In genomic region chr13:22040464-22041141, GRCm38 (mm10) we compare ENCODE assay signal across 8 mouse cellular contexts. TPM values are rescaled to one million over a fixed set of nuclear protein-coding genes. Genes with fewer than 3 reads are reported as not detected.
A peak's percentile ranks its signal among the peaks of the same experiment; 100 is the strongest.
DNase-seq lines count a peak whose midpoint lies in the region; ATAC-seq and TF ChIP-seq lines count a peak whose summit lies in the region.

No protein-coding gene starts in this region.

- TF ChIP-seq EP300 in CH12.LX (IDR thresholded peaks at IDR 0.05; ENCODE audit: low read length), result no peak

- dilution Hi-C loops in CH12.LX (cut with MboI; ENCODE audit: extremely low pct_ligation_motif_present, extremely low pct_unique_long_range_greater_than_20kb, low sequenced_read_pairs), result no loop called here

- H3K4me1 ChIP-seq in CH12.LX (ENCODE audit: control insufficient read depth in 1 of 2, insufficient read depth in 2 of 2), result peaks cover 0 to 37% of the 10 kb centered on the region in 2 experiments; a peak in 2 of 4 replicates
- peaks cover 22% of the 10 kb centered on the region for H3K4me1 ChIP-seq in embryonic facial prominence, embryonic 13.5 days
- peaks cover 13% of the 10 kb centered on the region; the same call in 1 of the 2 replicates for H3K4me1 ChIP-seq in limb, embryonic 10.5 days
- peaks cover 26% of the 10 kb centered on the region for H3K4me1 ChIP-seq in neural tube, embryonic 12.5 days

- H3K4me3 ChIP-seq in CH12.LX (replicated peaks in 1 of 3; ENCODE audit: low read depth in 2 of 3, low read length in 2 of 3, poor library complexity in 1 of 3), result peak overlapping the region; percentile 36 to 67 (median 41)
- peak overlapping the region; percentile 50 for H3K4me3 ChIP-seq in embryonic facial prominence, embryonic 13.5 days
- H3K4me3 ChIP-seq in limb, embryonic 10.5 days, result peak overlapping the region; percentile 58
- peak overlapping the region; percentile 38 for H3K4me3 ChIP-seq in neural tube, embryonic 12.5 days

- TF ChIP-seq RAD21 in CH12.LX (IDR thresholded peaks at IDR 0.05; ENCODE audit: low read depth, low read length), result no peak

- WGBS in embryonic facial prominence, embryonic 13.5 days, result under 1% methylated on average over 24 of the region's 24 CpGs
- WGBS in limb, embryonic 10.5 days, result under 1% methylated on average over 24 of the region's 24 CpGs
- WGBS in neural tube, embryonic 12.5 days, result under 1% methylated on average over 24 of the region's 24 CpGs

- no peaks in the 10 kb centered on the region for H3K79me2 ChIP-seq in CH12.LX (replicated peaks; ENCODE audit: control insufficient read depth, extremely low read depth, insufficient read depth, poor library complexity, severe bottlenecking)

- peak; percentile 80; the same call in 1 of the 2 replicates for TF ChIP-seq POLR2A in CH12.LX (IDR thresholded peaks at IDR 0.05; ENCODE audit: low read depth, low read length)

- no peaks in the 10 kb centered on the region for H3K9me3 ChIP-seq in CH12.LX (replicated peaks; ENCODE audit: low read length)
- no peaks in the 10 kb centered on the region for H3K9me3 ChIP-seq in embryonic facial prominence, embryonic 13.5 days
- no peaks in the 10 kb centered on the region for H3K9me3 ChIP-seq in limb, embryonic 10.5 days (replicated peaks)
- no peaks in the 10 kb centered on the region for H3K9me3 ChIP-seq in neural tube, embryonic 12.5 days

- in situ Hi-C loops in CH12.LX (cut with MboI; ENCODE audit: low pct_ligation_motif_present, low pct_unique_long_range_greater_than_20kb, low sequenced_read_pairs), result loop anchor here (10.0 to 25.0 kb wide), 2 partner anchors 1384 to 1722 kb away; partner anchors contain the start of genes Abt1, Hist1h1a, Hist1h2ab and Hist1h3a

- no peaks in the 10 kb centered on the region for H3K36me3 ChIP-seq in CH12.LX (replicated peaks in 1 of 2; ENCODE audit: control insufficient read depth in 1 of 2, insufficient read depth in 1 of 2, low read length in 1 of 2)
- no peaks in the 10 kb centered on the region for H3K36me3 ChIP-seq in embryonic facial prominence, embryonic 13.5 days
- no peaks in the 10 kb centered on the region for H3K36me3 ChIP-seq in limb, embryonic 10.5 days
- no peaks in the 10 kb centered on the region for H3K36me3 ChIP-seq in neural tube, embryonic 12.5 days

- no peak for ATAC-seq in CD4-positive, CD25-positive, alpha-beta regulatory T cell, adult 4 months
- ATAC-seq in embryonic facial prominence, embryonic 13.5 days (ENCODE audit: insufficient number of reproducible peaks, insufficient read depth, low FRiP score, low TSS enrichment, low read depth), result peak; percentile 29; the same call in 1 of the 2 replicates
- ATAC-seq in neural tube, embryonic 12.5 days (ENCODE audit: low FRiP score, low read depth), result peak; percentile 12; the same call in 1 of the 2 replicates

- intact Hi-C loops in left cerebral cortex, postnatal 4 days (cut with DNase I), result no loop called here

- peak overlapping the region; percentile 96 for H3K4me2 ChIP-seq in CH12.LX (ENCODE audit: insufficient read depth, low read depth, poor library complexity, severe bottlenecking)
- H3K4me2 ChIP-seq in embryonic facial prominence, embryonic 13.5 days, result peak overlapping the region; percentile 81
- peak overlapping the region; percentile 72 for H3K4me2 ChIP-seq in neural tube, embryonic 12.5 days (replicated peaks)

- peak; percentile 53 for DNase-seq in CD4-positive, CD25-positive, alpha-beta regulatory T cell, adult 2 months (ENCODE audit: low read depth, low spot score)
- DNase-seq in CH12.LX (ENCODE audit: extremely low read depth), result peak; percentile 81
- peak; percentile 71 for DNase-seq in limb, embryonic 10.5 days (ENCODE audit: low spot score)
- no peak for DNase-seq in left cerebral cortex, postnatal 4 days
- no peak for DNase-seq in left cerebral cortex, adult 11 months (ENCODE audit: low spot score)

- peak overlapping the region; percentile 81 for H3K9ac ChIP-seq in CH12.LX (ENCODE audit: insufficient read depth, low read depth)
- H3K9ac ChIP-seq in embryonic facial prominence, embryonic 13.5 days, result peak overlapping the region; percentile 80
- peak overlapping the region; percentile 60 for H3K9ac ChIP-seq in neural tube, embryonic 12.5 days

- H3K27ac ChIP-seq in CH12.LX (ENCODE audit: insufficient read depth, low read depth), result peak overlapping the region; percentile 96
- H3K27ac ChIP-seq in embryonic facial prominence, embryonic 13.5 days, result peak overlapping the region; percentile 96
- peak overlapping the region; percentile 95 for H3K27ac ChIP-seq in limb, embryonic 10.5 days
- H3K27ac ChIP-seq in neural tube, embryonic 12.5 days, result peak overlapping the region; percentile 64

- no peak for TF ChIP-seq CTCF in CH12.LX (conservative IDR thresholded peaks at IDR 0.05 in 1 of 2, IDR thresholded peaks at IDR 0.05 in 1 of 2; ENCODE audit: low read depth in 2 of 2, low read length in 2 of 2)

- H3K27me3 ChIP-seq in CH12.LX (replicated peaks), result no peaks in the 10 kb centered on the region
- H3K27me3 ChIP-seq in embryonic facial prominence, embryonic 13.5 days, result no peaks in the 10 kb centered on the region
- no peaks in the 10 kb centered on the region for H3K27me3 ChIP-seq in limb, embryonic 10.5 days (ENCODE audit: low read depth, poor library complexity, severe bottlenecking)
- no peaks in the 10 kb centered on the region for H3K27me3 ChIP-seq in neural tube, embryonic 12.5 days (replicated peaks)

TF ChIP-seq in CH12.LX, 34 proteins besides CTCF, POLR2A, EP300 and RAD21 (continues in another document):
- TF ChIP-seq IRF4 (IDR thresholded peaks at IDR 0.05; ENCODE audit: low read depth, low read length) (peak; percentile 59), BHLHE40 (IDR thresholded peaks at IDR 0.05; ENCODE audit: low read depth, low read length) (no peak; the same call in 1 of the 2 replicates), ETS1 (conservative IDR thresholded peaks at IDR 0.05; ENCODE audit: low read depth, low read length) (peak; percentile 19; the same call in 1 of the 2 replicates), ZKSCAN1 (IDR thresholded peaks at IDR 0.05; ENCODE audit: borderline replicate concordance, low read depth, low read length) (no peak), ZC3H11A (IDR thresholded peaks at IDR 0.05; ENCODE audit: low read depth, low read length) (no peak), NELFE (IDR thresholded peaks at IDR 0.05; ENCODE audit: low read depth, low read length) (no peak), USF1 (IDR thresholded peaks at IDR 0.05; ENCODE audit: low read depth, low read length) (no peak)

RNA-seq across cellular contexts. Expression of gene Hist1h4i, which starts 0.6 kb away (rescaled TPM):
- polyA plus RNA-seq in CD4-positive, CD25-positive, alpha-beta regulatory T cell, adult 4 months (2017; shearing (Covaris generic)), result 1 to 10 TPM; 5.4 to 6.7 TPM
- total RNA-seq in CH12.LX (2012; rRNA removed), result 768 and 812 TPM in 2 replicates
- 29.9 and 35.7 TPM in 2 replicates for total RNA-seq in CH12.LX (2014; rRNA removed)
- 6.4 TPM in 2 replicates for polyA plus RNA-seq in CH12.LX (2012; ENCODE audit: insufficient read length, low read depth)
- 26.0 and 31.3 TPM in 2 replicates for polyA plus RNA-seq in embryonic facial prominence, embryonic 13.5 days (2015; fragmentation: Nextera tagmentation; extraction: Ambion mirVana)
- polyA plus RNA-seq in limb, embryonic 10.5 days (2016; fragmentation: Nextera tagmentation; extraction: Ambion mirVana), result 27.4 and 36.3 TPM in 2 replicates
- 20.1 and 23.9 TPM in 2 replicates for polyA plus RNA-seq in neural tube, embryonic 12.5 days (2016; fragmentation: Nextera tagmentation; extraction: Ambion mirVana)
- total RNA-seq in left cerebral cortex, postnatal 4 days (2021), result 10 to 100 TPM; 89.3 to 89.6 TPM

RNA-seq across cellular contexts. Expression of gene Hist1h2ag, which starts 2.1 kb away (rescaled TPM):
- polyA plus RNA-seq in CD4-positive, CD25-positive, alpha-beta regulatory T cell, adult 4 months (2017; shearing (Covaris generic)), result not detected
- total RNA-seq in CH12.LX (2012; rRNA removed) (576 and 708 TPM in 2 replicates), CH12.LX (2014; rRNA removed) (21.8 and 22.0 TPM in 2 replicates)
- 7.3 and 13.0 TPM in 2 replicates for polyA plus RNA-seq in CH12.LX (2012; ENCODE audit: insufficient read length, low read depth)
- 78.1 and 82.3 TPM in 2 replicates for polyA plus RNA-seq in embryonic facial prominence, embryonic 13.5 days (2015; fragmentation: Nextera tagmentation; extraction: Ambion mirVana)
- polyA plus RNA-seq in limb, embryonic 10.5 days (2016; fragmentation: Nextera tagmentation; extraction: Ambion mirVana), result 59.9 and 81.0 TPM in 2 replicates
- polyA plus RNA-seq in neural tube, embryonic 12.5 days (2016; fragmentation: Nextera tagmentation; extraction: Ambion mirVana), result 43.6 and 46.1 TPM in 2 replicates
- total RNA-seq in left cerebral cortex, postnatal 4 days (2021), result 10 to 100 TPM; 59.9 to 64.0 TPM

RNA-seq across cellular contexts. Expression of gene Hist1h2bj, which starts 2.4 kb away (rescaled TPM):
- 1 to 10 TPM; 3.8 to 9.5 TPM for polyA plus RNA-seq in CD4-positive, CD25-positive, alpha-beta regulatory T cell, adult 4 months (2017; shearing (Covaris generic))
- total RNA-seq in CH12.LX (2012; rRNA removed), result 1,723 and 1,790 TPM in 2 replicates
- total RNA-seq in CH12.LX (2014; rRNA removed), result 23.2 and 23.8 TPM in 2 replicates
- 0.72 and 2.5 TPM in 2 replicates for polyA plus RNA-seq in CH12.LX (2012; ENCODE audit: insufficient read length, low read depth)
- 12.2 and 14.3 TPM in 2 replicates for polyA plus RNA-seq in embryonic facial prominence, embryonic 13.5 days (2015; fragmentation: Nextera tagmentation; extraction: Ambion mirVana)
- 14.5 and 20.7 TPM in 2 replicates for polyA plus RNA-seq in limb, embryonic 10.5 days (2016; fragmentation: Nextera tagmentation; extraction: Ambion mirVana)
- polyA plus RNA-seq in neural tube, embryonic 12.5 days (2016; fragmentation: Nextera tagmentation; extraction: Ambion mirVana), result 10.5 and 12.6 TPM in 2 replicates
- total RNA-seq in left cerebral cortex, postnatal 4 days (2021), result 10 to 100 TPM; 53.8 to 62.6 TPM

RNA-seq across cellular contexts. Expression of gene Hist1h2bk, which starts 4.9 kb away (rescaled TPM):
- polyA plus RNA-seq in CD4-positive, CD25-positive, alpha-beta regulatory T cell, adult 4 months (2017; shearing (Covaris generic)), result 1 to 10 TPM in 1 of 2 experiments, not detected in 1; 4.8 TPM
- total RNA-seq in CH12.LX (2012; rRNA removed), result 2,586 and 2,636 TPM in 2 replicates
- 38.2 and 47.2 TPM in 2 replicates for total RNA-seq in CH12.LX (2014; rRNA removed)
- polyA plus RNA-seq in CH12.LX (2012; ENCODE audit: insufficient read length, low read depth), result 3.7 and 8.1 TPM in 2 replicates
- polyA plus RNA-seq in embryonic facial prominence, embryonic 13.5 days (2015; fragmentation: Nextera tagmentation; extraction: Ambion mirVana), result 9.5 and 15.3 TPM in 2 replicates
- polyA plus RNA-seq in limb, embryonic 10.5 days (2016; fragmentation: Nextera tagmentation; extraction: Ambion mirVana), result 10.3 and 11.8 TPM in 2 replicates
- polyA plus RNA-seq in neural tube, embryonic 12.5 days (2016; fragmentation: Nextera tagmentation; extraction: Ambion mirVana), result 5.2 and 9.5 TPM in 2 replicates
- total RNA-seq in left cerebral cortex, postnatal 4 days (2021), result 100 to 1,000 TPM in 1 of 2 experiments, 10 to 100 TPM in 1; 95.1 to 120 TPM

RNA-seq across cellular contexts. Expression of gene Hist1h2ah, which starts 5.2 kb away (rescaled TPM):
- polyA plus RNA-seq in CD4-positive, CD25-positive, alpha-beta regulatory T cell, adult 4 months (2017; shearing (Covaris generic)), result not detected
- total RNA-seq in CH12.LX (2012; rRNA removed) (628 and 652 TPM in 2 replicates), CH12.LX (2014; rRNA removed) (4.9 and 8.1 TPM in 2 replicates)
- polyA plus RNA-seq in CH12.LX (2012; ENCODE audit: insufficient read length, low read depth), result 2.3 and 4.5 TPM in 2 replicates
- 5.2 and 5.4 TPM in 2 replicates for polyA plus RNA-seq in embryonic facial prominence, embryonic 13.5 days (2015; fragmentation: Nextera tagmentation; extraction: Ambion mirVana)
- polyA plus RNA-seq in limb, embryonic 10.5 days (2016; fragmentation: Nextera tagmentation; extraction: Ambion mirVana), result 7.3 and 8.5 TPM in 2 replicates
- polyA plus RNA-seq in neural tube, embryonic 12.5 days (2016; fragmentation: Nextera tagmentation; extraction: Ambion mirVana), result 3.3 and 13.9 TPM in 2 replicates
- total RNA-seq in left cerebral cortex, postnatal 4 days (2021), result 100 to 1,000 TPM; 126 to 134 TPM

Comparison
In these comparisons a context has a peak if more than half of its experiments do, and no peak if none do; other contexts are left out.
1. DNase-seq: peak in CD4-positive, CD25-positive, alpha-beta regulatory T cell, adult 2 months (single experiment), CH12.LX (single experiment) and limb, embryonic 10.5 days (single experiment); none in left cerebral cortex, postnatal 4 days (single experiment) and left cerebral cortex, adult 11 months (single experiment).
2. Peak in every context shown above with its lines, with median percentiles within 50 percentile points of each other: H3K27ac ChIP-seq, H3K4me2 ChIP-seq, H3K4me3 ChIP-seq and H3K9ac ChIP-seq.